In genomic region chr5:31527117-31527680, GRCm38 (mm10) we compare ENCODE assay signal across 8 mouse cellular contexts. TPM values are rescaled to one million over a fixed set of nuclear protein-coding genes. Genes with fewer than 3 reads are reported as not detected.
DNase-seq lines count a peak whose midpoint lies in the region; ATAC-seq lines count a peak whose summit lies in the region.
"Had no signal": no experiment of that assay in that cellular context is flagged by ENCODE, and none has a peak within 500 bp of the region (broad histone marks: within the 10 kb centered on the region; RNA-seq: fewer than 3 reads in every experiment).

No protein-coding gene starts in this region.

- peaks cover 17% of the 10 kb centered on the region for H3K4me1 ChIP-seq in embryonic facial prominence, embryonic 14.5 days (ENCODE audit: control insufficient read depth, insufficient read depth, low read length)
- peaks cover 29% of the 10 kb centered on the region for H3K4me1 ChIP-seq in midbrain, embryonic 15.5 days

- peaks cover 38% of the 10 kb centered on the region for H3K36me3 ChIP-seq in embryonic facial prominence, embryonic 14.5 days (ENCODE audit: control insufficient read depth, insufficient read depth, low read length)
- peaks cover 23% of the 10 kb centered on the region; the same call in 1 of the 2 replicates for H3K36me3 ChIP-seq in midbrain, embryonic 15.5 days (replicated peaks)

- DNase-seq in retina, embryonic 14.5 days (ENCODE audit: low spot score): peak; percentile 4
- no peak for DNase-seq in retina, postnatal 1 day
- DNase-seq in embryonic facial prominence, embryonic 14.5 days (ENCODE audit: low spot score): no peak
- DNase-seq in layer of hippocampus, adult 18-20 months (ENCODE audit: low spot score in 2 of 2): no peak
- DNase-seq in spleen, postnatal 4 days (ENCODE audit: low spot score in 2 of 2): no peak

- no peaks in the 10 kb centered on the region for H3K27me3 ChIP-seq in embryonic facial prominence, embryonic 14.5 days (replicated peaks; ENCODE audit: control insufficient read depth, insufficient read depth, low read length)
- no peaks in the 10 kb centered on the region for H3K27me3 ChIP-seq in midbrain, embryonic 15.5 days (replicated peaks)

- peak overlapping the region; percentile 81 for H3K9ac ChIP-seq in embryonic facial prominence, embryonic 14.5 days (ENCODE audit: low read depth, low read length)
- peak overlapping the region; percentile 73 for H3K9ac ChIP-seq in midbrain, embryonic 15.5 days

- 2% methylated on average over 32 of the region's 40 CpGs for WGBS in embryonic facial prominence, embryonic 14.5 days
- WGBS in midbrain, embryonic 15.5 days: 5% methylated on average over 40 of the region's 40 CpGs

- no peaks in the 10 kb centered on the region for H3K9me3 ChIP-seq in embryonic facial prominence, embryonic 14.5 days (ENCODE audit: control insufficient read depth, low read length)
- no peaks in the 10 kb centered on the region for H3K9me3 ChIP-seq in midbrain, embryonic 15.5 days

- peak overlapping the region; percentile 74 for H3K4me3 ChIP-seq in embryonic facial prominence, embryonic 14.5 days (ENCODE audit: low read depth, low read length)
- H3K4me3 ChIP-seq in midbrain, embryonic 15.5 days: peak overlapping the region; percentile 81

- no peak; the same call in 1 of the 2 replicates for ATAC-seq in embryonic facial prominence, embryonic 14.5 days (ENCODE audit: low read depth)
- ATAC-seq in inflammation-experienced regulatory T-cells, adult 6 months: peak; percentile 11
- peak; percentile 73 for ATAC-seq in midbrain, embryonic 15.5 days (replicated peaks)

- peak overlapping the region; percentile 78 for H3K27ac ChIP-seq in embryonic facial prominence, embryonic 14.5 days (replicated peaks; ENCODE audit: low read depth, low read length)
- peak overlapping the region; percentile 87; the same call in 1 of the 2 replicates for H3K27ac ChIP-seq in midbrain, embryonic 15.5 days

- peak overlapping the region; percentile 99 for H3K4me2 ChIP-seq in embryonic facial prominence, embryonic 14.5 days (ENCODE audit: low read depth, low read length)
- peak overlapping the region; percentile 93 for H3K4me2 ChIP-seq in midbrain, embryonic 15.5 days

RNA-seq across cellular contexts. Expression of gene Slc4a1ap, which starts 0.4 kb away (rescaled TPM):
- polyA plus RNA-seq in embryonic facial prominence, embryonic 14.5 days (2014; fragmentation: Nextera tagmentation; extraction: Ambion mirVana): 22.4 and 23.4 TPM in 2 replicates
- 10 to 100 TPM; 27.4 to 28.4 (median 28.0) TPM for polyA plus RNA-seq in inflammation-experienced regulatory T-cells, adult 6 months (2017; shearing (Covaris generic))
- 36.2 and 37.0 TPM in 2 replicates for polyA plus RNA-seq in midbrain, embryonic 15.5 days (2015; fragmentation: Nextera tagmentation; extraction: Ambion mirVana)
- total RNA-seq in layer of hippocampus, adult 18-20 months (2021): 10 to 100 TPM; 51.3 to 54.7 TPM

RNA-seq across cellular contexts. Expression of gene Supt7l, which starts 0.4 kb away (rescaled TPM):
- polyA plus RNA-seq in embryonic facial prominence, embryonic 14.5 days (2014; fragmentation: Nextera tagmentation; extraction: Ambion mirVana): 9.5 and 11.4 TPM in 2 replicates
- polyA plus RNA-seq in inflammation-experienced regulatory T-cells, adult 6 months (2017; shearing (Covaris generic)): 10 to 100 TPM; 17.1 to 23.1 (median 18.4) TPM
- polyA plus RNA-seq in midbrain, embryonic 15.5 days (2015; fragmentation: Nextera tagmentation; extraction: Ambion mirVana): 27.8 and 27.9 TPM in 2 replicates
- total RNA-seq in layer of hippocampus, adult 18-20 months (2021): 10 to 100 TPM; 17.8 to 19.8 TPM

RNA-seq across cellular contexts. Expression of gene Gpn1, which starts 32.7 kb away (rescaled TPM):
- polyA plus RNA-seq in embryonic facial prominence, embryonic 14.5 days (2014; fragmentation: Nextera tagmentation; extraction: Ambion mirVana): 43.0 and 53.1 TPM in 2 replicates
- polyA plus RNA-seq in inflammation-experienced regulatory T-cells, adult 6 months (2017; shearing (Covaris generic)): 10 to 100 TPM; 47.7 to 62.6 (median 49.7) TPM
- 79.8 and 81.6 TPM in 2 replicates for polyA plus RNA-seq in midbrain, embryonic 15.5 days (2015; fragmentation: Nextera tagmentation; extraction: Ambion mirVana)
- total RNA-seq in layer of hippocampus, adult 18-20 months (2021): 10 to 100 TPM; 34.7 to 34.9 TPM

RNA-seq across cellular contexts. Expression of gene 4930548H24Rik, which starts 41.7 kb away (rescaled TPM):
- not detected in 2 replicates for polyA plus RNA-seq in embryonic facial prominence, embryonic 14.5 days (2014; fragmentation: Nextera tagmentation; extraction: Ambion mirVana)
- under 1 TPM in 1 of 3 experiments, not detected in 2; 0.28 TPM for polyA plus RNA-seq in inflammation-experienced regulatory T-cells, adult 6 months (2017; shearing (Covaris generic))
- polyA plus RNA-seq in midbrain, embryonic 15.5 days (2015; fragmentation: Nextera tagmentation; extraction: Ambion mirVana): not detected in 2 replicates
- total RNA-seq in layer of hippocampus, adult 18-20 months (2021): under 1 TPM in 1 of 2 experiments, not detected in 1; 0.10 TPM
- polyA plus RNA-seq: gonadal fat pad, adult 2 months had no signal
